Mouse (Mus musculus): Measurements from ENCODE around the gene Scap.

DNA sequence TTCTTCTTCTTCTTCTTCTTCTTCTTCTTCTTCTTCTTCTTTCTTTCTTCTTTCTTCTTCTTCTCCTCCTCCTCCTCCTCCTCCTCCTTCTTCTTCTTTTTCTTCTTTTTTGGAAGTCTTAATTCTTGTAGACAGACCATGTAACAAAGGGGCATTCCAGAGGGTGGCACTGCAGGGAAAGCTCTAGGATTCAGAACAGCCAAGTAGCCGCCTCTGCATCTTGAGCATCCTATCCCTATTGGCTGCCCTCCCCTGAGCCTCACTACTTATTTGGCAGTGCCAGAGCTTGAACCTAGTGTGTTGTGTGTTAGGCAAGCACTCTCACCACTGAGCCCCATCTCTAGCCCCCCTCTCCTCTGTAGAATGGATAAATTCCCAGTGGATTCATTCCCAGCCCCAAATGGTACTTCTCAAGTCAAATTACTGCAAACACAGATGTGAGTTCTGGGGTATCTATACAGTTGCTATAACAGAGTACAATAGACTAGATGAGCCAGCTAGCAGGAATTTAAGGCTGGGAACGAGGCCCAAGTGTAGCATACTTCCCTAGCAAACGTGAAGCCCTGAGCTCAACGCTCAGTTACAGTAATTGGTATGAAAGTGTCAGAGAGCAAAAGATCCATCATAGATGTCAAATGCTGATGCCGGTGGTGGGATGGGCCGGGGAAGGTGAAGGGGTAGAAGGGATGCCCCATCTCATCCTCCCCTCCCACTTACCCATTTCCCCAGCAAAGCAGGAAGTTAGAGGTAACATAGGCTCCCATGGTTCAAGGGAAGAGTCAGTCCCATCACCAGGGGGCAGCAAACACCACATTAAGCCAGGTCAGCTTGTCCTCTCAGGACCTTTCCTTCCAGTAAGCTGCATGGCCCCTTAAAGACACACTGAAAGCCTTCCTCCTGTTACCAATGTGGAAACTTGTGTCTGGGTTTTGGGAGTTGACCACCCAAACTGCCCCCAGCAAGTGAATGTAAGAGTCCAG, 78.1 kb downstream of the Scap start:
- TF ChIP-seq CEBPB (IDR thresholded peaks at IDR 0.05; ENCODE audit: insufficient read depth, poor library complexity, severe bottlenecking) (no peak), MAX (IDR thresholded peaks at IDR 0.05; ENCODE audit: low read depth) (no peak), POLR2A (IDR thresholded peaks at IDR 0.05; ENCODE audit: insufficient read length, low read depth) (no peak), E2F4 (IDR thresholded peaks at IDR 0.05; ENCODE audit: insufficient read depth) (no peak), POLR2AphosphoS2 (IDR thresholded peaks at IDR 0.05; ENCODE audit: insufficient read length, low read depth) (no peak), USF1 (IDR thresholded peaks at IDR 0.05; ENCODE audit: low read depth) (no peak), REST (IDR thresholded peaks at IDR 0.05; ENCODE audit: insufficient read depth, insufficient read length) (no peak), MYOD1 (IDR thresholded peaks at IDR 0.05; ENCODE audit: control insufficient read depth in 1 of 3, insufficient read length in 2 of 3, low read depth in 2 of 3) (no peak), MYOG (IDR thresholded peaks at IDR 0.05; ENCODE audit: control insufficient read depth in 1 of 3, insufficient read depth in 1 of 3, insufficient read length in 2 of 3, low read depth in 2 of 3) (no peak), TCF12 (IDR thresholded peaks at IDR 0.05; ENCODE audit: insufficient read depth, poor library complexity, severe bottlenecking) (no peak), TCF3 (IDR thresholded peaks at IDR 0.05; ENCODE audit: insufficient read length, low read depth) (no peak)
